Mouse (Mus musculus) C2C12 (cell line): ENCODE measurements at regions not wholly inside any gene's neighbourhood (a gene's known extent, or its start where the extent isn't known, plus 50 kb on each side); places are given as distances from the start of the nearest gene placed in this dataset.

Source experiments
- H3K27me3 ChIP-seq: one replicate; pipeline ENCODE4 v1.6.1; 2011; ENCODE audit not compliant: control insufficient read depth, insufficient read depth, insufficient read length
- H3K36me3 ChIP-seq: one replicate; pipeline ENCODE4 v1.6.1; 2011; ENCODE audit not compliant: control insufficient read depth, insufficient read depth
- H3K4me3 ChIP-seq: one replicate; pipeline ENCODE4 v1.5.1; 2011; ENCODE audit warnings: mild to moderate bottlenecking, control low read depth; ENCODE audit not compliant: poor library complexity, insufficient read depth, severe bottlenecking
- H3K79me2 ChIP-seq: one replicate; pipeline ENCODE4 v1.6.1; 2011; ENCODE audit not compliant: control insufficient read depth, insufficient read depth
- H3K79me3 ChIP-seq: one replicate; pipeline ENCODE4 v1.6.1; 2011; ENCODE audit warnings: low read depth, control low read depth
- H3ac ChIP-seq: one replicate; pipeline ENCODE3; 2011; ENCODE audit warnings: low read depth; ENCODE audit not compliant: control insufficient read depth, insufficient read length
- CEBPB ChIP-seq: IDR thresholded peaks from one replicate; pipeline ENCODE4 v1.6.1; 2011; ENCODE audit warnings: low read depth, mild to moderate bottlenecking, control low read depth, moderate library complexity
- CTCF ChIP-seq: IDR thresholded peaks from one replicate; pipeline ENCODE4 v1.5.1; 2011; ENCODE audit not compliant: control insufficient read depth, insufficient read depth, insufficient read length
- FOSL1 ChIP-seq: IDR thresholded peaks from one replicate; pipeline ENCODE4 v1.8.0; 2011; ENCODE audit warnings: mild to moderate bottlenecking, low read length; ENCODE audit not compliant: poor library complexity, insufficient read depth, severe bottlenecking
- MAX ChIP-seq: IDR thresholded peaks from one replicate; pipeline ENCODE4 v1.6.1; 2011; ENCODE audit warnings: mild to moderate bottlenecking, control low read depth
- MYOD1 ChIP-seq: IDR thresholded peaks from one replicate; pipeline ENCODE4 v1.6.1; 2011; ENCODE audit warnings: low read depth; ENCODE audit not compliant: control insufficient read depth, insufficient read length
- MYOG ChIP-seq: IDR thresholded peaks from one replicate; pipeline ENCODE4 v1.6.1; 2011; ENCODE audit not compliant: control insufficient read depth, insufficient read length; ENCODE audit errors: extremely low read depth
- USF1 ChIP-seq: IDR thresholded peaks from one replicate; pipeline ENCODE4 v1.6.1; 2011; ENCODE audit warnings: low read depth, mild to moderate bottlenecking, control low read depth, moderate library complexity

- Histone ChIP-seq H3K4me3 (no peak overlapping the region), H3K36me3 (no peaks in the 10 kb centered on the region), H3K79me3 (no peaks in the 10 kb centered on the region), H3ac (no peak overlapping the region), H3K27me3 (no peaks in the 10 kb centered on the region), H3K79me2 (no peaks in the 10 kb centered on the region)
- TF ChIP-seq MYOD1 (peak; percentile 22), CEBPB (no peak)
These were observed 66.3 kb upstream of the Slc30a5 start for GRCm38 (mm10) chr13:100899566-100899965.

GRCm38 (mm10) chr13:100893871-100894270 is 60.6 kb upstream of the Slc30a5 start:
- no peaks in the 10 kb centered on the region for H3K79me2 ChIP-seq
- no peaks in the 10 kb centered on the region for H3K79me3 ChIP-seq
- no peak for TF ChIP-seq MYOG
- TF ChIP-seq FOSL1: no peak
- no peak for TF ChIP-seq MYOD1
- TF ChIP-seq USF1: no peak
- H3K36me3 ChIP-seq: no peaks in the 10 kb centered on the region
- no peak overlapping the region for H3ac ChIP-seq
- no peak overlapping the region for H3K4me3 ChIP-seq
- no peaks in the 10 kb centered on the region for H3K27me3 ChIP-seq

- no peak overlapping the region for H3K4me3 ChIP-seq
- TF ChIP-seq FOSL1 (no peak), MYOG (no peak), CEBPB (no peak), MAX (no peak), CTCF (no peak), USF1 (no peak), MYOD1 (no peak)
- no peaks in the 10 kb centered on the region for H3K79me3 ChIP-seq
- no peak overlapping the region for H3ac ChIP-seq
- H3K79me2 ChIP-seq: no peaks in the 10 kb centered on the region
- no peaks in the 10 kb centered on the region for H3K27me3 ChIP-seq
- no peaks in the 10 kb centered on the region for H3K36me3 ChIP-seq
These were observed 59.9 kb upstream of the Slc30a5 start for GRCm38 (mm10) chr13:100893096-100893495.

GRCm38 (mm10) chr13:100892647-100893071 is 59.4 kb upstream of the Slc30a5 start:
- Histone ChIP-seq H3K79me2 (no peaks in the 10 kb centered on the region), H3K4me3 (no peak overlapping the region), H3K27me3 (no peaks in the 10 kb centered on the region), H3ac (no peak overlapping the region), H3K79me3 (no peaks in the 10 kb centered on the region), H3K36me3 (no peaks in the 10 kb centered on the region)
- no peak for TF ChIP-seq CEBPB
- no peak for TF ChIP-seq USF1
- TF ChIP-seq CTCF: no peak
- no peak for TF ChIP-seq FOSL1
- no peak for TF ChIP-seq MYOD1
- no peak for TF ChIP-seq MAX
- no peak for TF ChIP-seq MYOG

GRCm38 (mm10) chr13:100892204-100892603 is 59.0 kb upstream of the Slc30a5 start:
- H3K79me2 ChIP-seq: no peaks in the 10 kb centered on the region
- H3K36me3 ChIP-seq: no peaks in the 10 kb centered on the region
- no peaks in the 10 kb centered on the region for H3K27me3 ChIP-seq
- no peak overlapping the region for H3K4me3 ChIP-seq
- TF ChIP-seq USF1 (no peak), MYOG (no peak), CEBPB (no peak), MYOD1 (no peak), CTCF (peak; percentile 92), FOSL1 (no peak), MAX (no peak)
- no peaks in the 10 kb centered on the region for H3K79me3 ChIP-seq
- no peak overlapping the region for H3ac ChIP-seq

- TF ChIP-seq MAX (no peak), FOSL1 (no peak), MYOD1 (no peak), CTCF (no peak), CEBPB (no peak), MYOG (no peak), USF1 (no peak)
- Histone ChIP-seq H3ac (no peak overlapping the region), H3K79me2 (no peaks in the 10 kb centered on the region), H3K4me3 (no peak overlapping the region), H3K36me3 (no peaks in the 10 kb centered on the region), H3K27me3 (no peaks in the 10 kb centered on the region), H3K79me3 (no peaks in the 10 kb centered on the region)
These were observed 57.2 kb upstream of the Slc30a5 start for GRCm38 (mm10) chr13:100890457-100890856.
